Mouse (Mus musculus) embryonic fibroblast, embryonic 13.5 days (primary cell): ENCODE results near the gene Atp2b1.

ENCODE experiments used
- CTCF ChIP-seq: IDR thresholded peaks from 2 replicates; pipeline ENCODE4 v1.5.1; 2011; ENCODE audit warnings: mild to moderate bottlenecking, control low read depth, low read length, moderate library complexity, borderline replicate concordance; ENCODE audit not compliant: insufficient read depth
- POLR2A ChIP-seq: IDR thresholded peaks from 2 replicates; pipeline ENCODE4 v1.6.1; 2011; ENCODE audit warnings: low read depth, mild to moderate bottlenecking, control low read depth, low read length, moderate library complexity

DNA sequence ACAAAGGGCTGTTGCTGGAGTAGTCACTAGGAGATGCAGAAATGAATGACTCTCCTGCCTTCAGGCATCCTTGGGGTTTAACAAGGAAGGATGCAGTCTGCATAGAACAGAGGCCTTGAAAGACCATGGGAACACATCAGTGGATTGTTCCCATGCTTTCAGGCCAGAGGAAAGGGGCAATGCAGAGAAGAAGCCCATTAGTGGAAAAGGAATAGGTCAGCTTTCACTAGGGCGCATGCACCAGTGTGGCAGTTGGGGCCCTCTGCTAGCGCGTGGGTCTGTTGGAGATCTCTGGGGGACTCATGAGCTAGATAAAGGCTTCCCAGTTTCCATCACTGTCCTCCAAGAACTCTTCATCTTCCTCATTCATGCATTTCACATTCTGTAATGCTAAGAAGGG, 41.9 kb downstream of the Atp2b1 start:
- no peak for TF ChIP-seq POLR2A
- TF ChIP-seq CTCF: no peak
